Mouse (Mus musculus): ENCODE results near the gene Gm20388.

- TF ChIP-seq CTCF (conservative IDR thresholded peaks at IDR 0.05; ENCODE audit: insufficient read depth, insufficient read length, low read depth, low read length): no peak
- no peak for TF ChIP-seq POLR2A (IDR thresholded peaks at IDR 0.05; ENCODE audit: low read depth, low read length)
These were observed 1226.2 kb downstream of the Gm20388 start for GRCm38 (mm10) chr8:121136856-121137255.

Measured in kidney, adult 2 months (tissue).